ENCODE assay signal across 12 mouse cellular contexts in the genomic region with DNA sequence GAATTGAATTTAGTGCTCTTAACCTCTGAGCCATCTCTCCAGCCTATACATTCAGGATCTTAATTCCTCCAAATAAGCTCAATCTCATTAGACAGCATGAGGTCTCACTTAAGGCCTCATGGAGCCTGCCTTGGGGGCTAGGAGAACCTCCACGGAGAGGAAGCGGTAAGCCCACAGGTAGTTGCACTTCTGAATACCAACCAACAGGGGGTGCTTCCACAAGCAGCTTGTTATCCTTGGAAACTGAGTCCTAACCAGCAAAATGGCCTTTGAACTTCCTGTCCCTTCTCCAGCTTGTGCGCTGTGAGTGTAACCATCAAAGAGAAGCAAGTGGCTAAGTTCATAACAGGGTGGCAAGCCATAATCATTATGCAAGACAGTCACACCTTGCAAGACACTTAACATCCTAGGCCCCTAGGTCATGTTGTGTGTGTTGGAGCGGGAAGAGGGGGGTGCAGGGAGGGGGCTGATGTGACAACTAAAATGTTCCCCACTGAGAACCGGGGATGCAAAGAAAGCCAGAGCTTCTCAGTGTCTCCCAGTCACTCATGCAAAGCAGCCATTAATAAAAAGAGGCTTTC. TPM values are rescaled to one million over a fixed set of nuclear protein-coding genes. Genes with fewer than 3 reads are reported as not detected.
DNase-seq lines count a peak whose midpoint lies in the region; ATAC-seq and TF ChIP-seq lines count a peak whose summit lies in the region.
"Had no signal": no experiment of that assay in that cellular context is flagged by ENCODE, and none has a peak within 500 bp of the region (broad histone marks: within the 10 kb centered on the region; RNA-seq: fewer than 3 reads in every experiment).

No protein-coding gene starts in this region.

- H3K27ac ChIP-seq in intestine, postnatal 0 days (ENCODE audit: low read depth, low read length), result no peak overlapping the region
- H3K27ac ChIP-seq in intestine, embryonic 15.5 days, result no peak overlapping the region
- H3K27ac ChIP-seq in hindbrain, embryonic 15.5 days (replicated peaks), result peak overlapping the region; percentile 62; the same call in 1 of the 2 replicates
- H3K27ac ChIP-seq: heart, embryonic 13.5 days; liver, embryonic 15.5 days had no signal

- no peak overlapping the region for H3K4me2 ChIP-seq in intestine, postnatal 0 days (replicated peaks; ENCODE audit: low read depth)
- no peak overlapping the region for H3K4me2 ChIP-seq in intestine, embryonic 15.5 days (replicated peaks)
- H3K4me2 ChIP-seq in hindbrain, embryonic 15.5 days, result no peak overlapping the region
- H3K4me2 ChIP-seq: heart, embryonic 13.5 days; liver, embryonic 15.5 days had no signal

- no peak for ATAC-seq in intestine, postnatal 0 days
- ATAC-seq in intestine, embryonic 15.5 days, result no peak
- ATAC-seq in hindbrain, embryonic 15.5 days (ENCODE audit: low FRiP score, low read depth), result no peak
- ATAC-seq in megakaryocyte progenitor cell, adult 5-6 weeks (replicated peaks; ENCODE audit: poor library complexity), result no peak

- H3K9ac ChIP-seq in intestine, postnatal 0 days (ENCODE audit: low read depth, low read length), result no peak overlapping the region
- no peak overlapping the region for H3K9ac ChIP-seq in intestine, embryonic 15.5 days
- no peak overlapping the region for H3K9ac ChIP-seq in hindbrain, embryonic 15.5 days
- H3K9ac ChIP-seq: heart, embryonic 13.5 days; liver, embryonic 15.5 days had no signal

- no peaks in the 10 kb centered on the region for H3K27me3 ChIP-seq in intestine, postnatal 0 days (replicated peaks; ENCODE audit: control insufficient read depth, insufficient read depth, low read length)
- no peaks in the 10 kb centered on the region for H3K27me3 ChIP-seq in intestine, embryonic 15.5 days (replicated peaks)
- H3K27me3 ChIP-seq in hindbrain, embryonic 15.5 days, result no peaks in the 10 kb centered on the region
- H3K27me3 ChIP-seq: heart, embryonic 13.5 days; liver, embryonic 15.5 days had no signal

- no peaks in the 10 kb centered on the region; the same call in 1 of the 2 replicates for H3K36me3 ChIP-seq in intestine, postnatal 0 days (ENCODE audit: control insufficient read depth, insufficient read depth)
- H3K36me3 ChIP-seq in intestine, embryonic 15.5 days, result no peaks in the 10 kb centered on the region
- no peaks in the 10 kb centered on the region for H3K36me3 ChIP-seq in hindbrain, embryonic 15.5 days
- H3K36me3 ChIP-seq: heart, embryonic 13.5 days; liver, embryonic 15.5 days had no signal

- TF ChIP-seq CTCF in intestine, postnatal 0 days (IDR thresholded peaks at IDR 0.05; ENCODE audit: low read depth), result peak; percentile 58

- no peak overlapping the region for H3K4me3 ChIP-seq in intestine, postnatal 0 days (ENCODE audit: low read depth, low read length)
- no peak overlapping the region for H3K4me3 ChIP-seq in intestine, embryonic 15.5 days (replicated peaks)
- no peak overlapping the region for H3K4me3 ChIP-seq in hindbrain, embryonic 15.5 days
- H3K4me3 ChIP-seq: heart, embryonic 13.5 days; liver, embryonic 15.5 days had no signal

- H3K4me1 ChIP-seq in intestine, postnatal 0 days (replicated peaks; ENCODE audit: control insufficient read depth, insufficient read depth, low read length), result peaks cover 9% of the 10 kb centered on the region
- H3K4me1 ChIP-seq in intestine, embryonic 15.5 days (replicated peaks), result peaks cover 7% of the 10 kb centered on the region; the same call in 1 of the 2 replicates
- H3K4me1 ChIP-seq in hindbrain, embryonic 15.5 days (replicated peaks), result peaks cover 13% of the 10 kb centered on the region
- H3K4me1 ChIP-seq: liver, embryonic 15.5 days had no signal

- 70% methylated on average over 5 of the region's 5 CpGs for WGBS in intestine, postnatal 0 days
- WGBS in intestine, embryonic 15.5 days, result 78% methylated on average over 5 of the region's 5 CpGs
- WGBS in hindbrain, embryonic 15.5 days, result 39% methylated on average over 5 of the region's 5 CpGs

- DNase-seq in thymus, postnatal 0 days (ENCODE audit: low spot score), result peak; percentile 23
- DNase-seq in thymus, adult 18-20 months, result no peak
- DNase-seq in thymus, postnatal 25 days, result peak; percentile 1
- DNase-seq in urinary bladder, postnatal 14 days (ENCODE audit: low spot score), result no peak
- DNase-seq: cerebellum, adult 9-11 months; kidney, adult 18-20 months had no signal

- H3K9me3 ChIP-seq in intestine, postnatal 0 days (ENCODE audit: control insufficient read depth), result 0 out of 2 replicates have a peak, but pooled peaks cover 4% of the 10 kb centered on the region
- H3K9me3 ChIP-seq in intestine, embryonic 15.5 days, result no peaks in the 10 kb centered on the region
- H3K9me3 ChIP-seq in hindbrain, embryonic 15.5 days, result no peaks in the 10 kb centered on the region
- H3K9me3 ChIP-seq: heart, embryonic 13.5 days; liver, embryonic 15.5 days had no signal

RNA-seq across cellular contexts. Expression of gene Gm973, which starts 7.4 kb away (rescaled TPM):
- 0.33 and 0.72 TPM in 2 replicates for polyA plus RNA-seq in intestine, postnatal 0 days (2015; fragmentation: Nextera tagmentation; extraction: Ambion mirVana)
- 0.43 and 0.76 TPM in 2 replicates for polyA plus RNA-seq in intestine, embryonic 15.5 days (2015; fragmentation: Nextera tagmentation; extraction: Ambion mirVana)
- 1.3 and 1.4 TPM in 2 replicates for polyA plus RNA-seq in thymus, postnatal 0 days (2015; fragmentation: Nextera tagmentation; extraction: Ambion mirVana)
- polyA plus RNA-seq in hindbrain, embryonic 15.5 days (2015; fragmentation: Nextera tagmentation; extraction: Ambion mirVana), result 8.1 and 9.4 TPM in 2 replicates
- 0.30 TPM in 1 of 2 replicates, not detected in the other for total RNA-seq in megakaryocyte progenitor cell, adult 5-6 weeks (2015)
- 0.20 TPM in 1 of 2 replicates, not detected in the other for total RNA-seq in megakaryocyte progenitor cell, adult 5-6 weeks (2017)
- polyA plus RNA-seq: liver, embryonic 15.5 days had no signal

RNA-seq across cellular contexts. Expression of gene Fzd7, which starts 41.2 kb away (rescaled TPM):
- polyA plus RNA-seq in intestine, postnatal 0 days (2015; fragmentation: Nextera tagmentation; extraction: Ambion mirVana), result 2.6 and 3.0 TPM in 2 replicates
- 6.3 and 7.5 TPM in 2 replicates for polyA plus RNA-seq in intestine, embryonic 15.5 days (2015; fragmentation: Nextera tagmentation; extraction: Ambion mirVana)
- 2.3 TPM in 2 replicates for polyA plus RNA-seq in thymus, postnatal 0 days (2015; fragmentation: Nextera tagmentation; extraction: Ambion mirVana)
- polyA plus RNA-seq in hindbrain, embryonic 15.5 days (2015; fragmentation: Nextera tagmentation; extraction: Ambion mirVana), result 2.5 and 2.8 TPM in 2 replicates
- 6.7 and 7.5 TPM in 2 replicates for total RNA-seq in megakaryocyte progenitor cell, adult 5-6 weeks (2015)
- 4.2 and 7.0 TPM in 2 replicates for total RNA-seq in megakaryocyte progenitor cell, adult 5-6 weeks (2017)

Comparison
In these comparisons a context has a peak if more than half of its experiments do, and no peak if none do; other contexts are left out.
1. DNase-seq: peak in thymus, postnatal 0 days (single experiment) and thymus, postnatal 25 days (single experiment); none in thymus, adult 18-20 months (0 of 2) and urinary bladder, postnatal 14 days (single experiment).